Mouse (Mus musculus) right cerebral cortex, adult 18-20 months (tissue): ENCODE measurements at regions not wholly inside any gene's neighbourhood (a gene's known extent, or its start where the extent isn't known, plus 50 kb on each side); places are given as distances from the start of the nearest gene placed in this dataset.

Experiments
- DNase-seq: peaks from one replicate; pipeline ENCODE4 v3.0.0; 2022; ENCODE audit warnings: mixed read lengths

DNA sequence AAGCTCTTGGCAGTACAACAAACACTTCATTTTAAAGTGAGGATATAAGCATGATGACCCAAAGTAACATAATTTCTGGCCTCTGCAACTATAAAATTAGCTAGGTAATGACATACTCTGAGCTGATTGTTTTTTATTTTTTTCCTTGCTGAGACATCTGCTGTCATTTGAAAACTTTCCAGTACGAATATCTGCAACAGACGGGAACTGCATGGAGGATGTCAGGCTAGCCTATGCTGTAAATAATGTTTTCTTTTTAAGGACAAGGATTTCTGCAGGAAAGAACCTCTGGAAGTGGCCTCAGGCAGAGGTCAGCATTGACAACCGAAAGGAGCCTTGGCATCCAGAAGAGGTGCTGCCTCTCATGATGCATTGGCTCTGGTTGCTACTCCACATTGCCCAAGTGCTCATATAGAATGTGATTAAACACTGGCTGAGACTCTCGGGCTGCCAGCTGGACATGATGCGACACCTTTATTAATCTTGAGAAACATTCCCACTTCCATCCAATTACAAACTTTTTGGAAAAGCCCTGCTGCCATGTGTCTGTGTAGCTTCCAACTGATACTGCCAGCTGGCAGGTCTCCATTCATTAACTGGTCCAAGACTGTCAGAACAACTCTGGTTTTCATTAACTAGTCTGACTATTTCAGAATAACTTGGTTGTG is 837.9 kb downstream of the Ryr2 start:
- DNase-seq: peak; percentile 5

GRCm38 (mm10) chr13:11247541-11247940 is 859.2 kb downstream of the Ryr2 start:
- no peak for DNase-seq

GRCm38 (mm10) chr13:11216671-11217330 is 856.2 kb upstream of the Chrm3 start:
- no peak for DNase-seq

DNA sequence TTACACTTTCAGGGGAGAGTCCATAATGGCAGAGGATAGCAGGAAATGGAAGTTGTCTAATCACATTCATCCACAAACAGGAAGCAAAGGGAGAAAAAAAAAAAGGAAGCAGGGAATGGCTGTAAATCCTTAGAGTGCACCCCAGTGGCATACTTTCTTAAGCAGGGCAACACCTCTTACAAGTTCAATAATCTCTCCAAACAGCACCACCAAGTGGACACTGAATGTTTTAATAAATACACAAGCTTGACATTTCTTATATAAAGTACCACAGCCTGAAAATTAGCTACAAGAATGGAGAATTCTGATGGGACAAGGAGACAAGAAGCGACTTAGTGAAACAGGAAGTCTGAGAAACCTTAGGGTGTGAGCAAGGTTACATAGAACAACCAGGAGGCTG is 849.5 kb upstream of the Chrm3 start:
- DNase-seq: no peak

- DNase-seq: no peak
Observed at GRCm38 (mm10) chr13:11205216-11205786, 844.7 kb upstream of the Chrm3 start.

DNA sequence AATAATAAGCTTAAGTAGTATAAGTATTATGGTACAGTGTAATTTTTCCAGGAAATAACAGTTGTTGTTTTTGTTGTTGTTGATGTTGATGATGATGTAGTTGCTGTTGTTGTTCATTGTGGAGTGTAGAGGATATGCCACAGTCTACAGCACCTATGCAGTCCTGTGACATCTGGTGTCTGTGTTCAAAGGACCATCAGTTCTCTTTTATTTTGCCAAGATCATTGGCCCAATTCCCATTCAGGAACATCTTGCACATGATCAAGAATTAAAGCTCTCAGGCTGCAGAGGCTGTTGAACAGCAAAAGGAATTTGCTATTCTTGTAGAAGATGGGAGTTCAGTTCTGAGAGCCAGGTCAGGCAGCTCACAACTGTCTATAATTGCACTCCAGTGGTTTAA is 841.3 kb upstream of the Chrm3 start:
- DNase-seq: no peak

DNA sequence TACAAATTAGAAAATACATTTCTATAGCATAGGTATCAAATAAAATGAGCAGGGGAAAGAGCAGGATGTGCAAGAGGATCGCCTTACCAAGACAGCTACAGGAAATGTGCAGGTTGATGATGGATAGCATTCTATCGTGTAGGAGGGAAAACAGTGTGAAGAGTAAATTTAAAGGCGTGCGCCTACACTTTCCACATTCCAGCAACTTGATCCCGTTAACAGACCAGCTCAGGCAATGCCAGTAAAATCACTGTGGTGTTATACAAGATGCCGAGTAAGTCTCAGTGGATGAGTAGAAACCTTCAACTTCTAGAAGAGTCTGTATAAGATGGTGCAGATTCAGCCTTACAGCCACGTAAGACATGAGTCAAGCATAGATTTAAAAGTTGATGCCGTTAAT is 831.8 kb upstream of the Chrm3 start:
- no peak for DNase-seq

- DNase-seq: no peak
Observed at GRCm38 (mm10) chr13:11181191-11181590, 820.5 kb upstream of the Chrm3 start.

GRCm38 (mm10) chr13:11180356-11180755 is 819.7 kb upstream of the Chrm3 start:
- no peak for DNase-seq

- DNase-seq: no peak
Observed at GRCm38 (mm10) chr13:11178586-11178985, 817.9 kb upstream of the Chrm3 start.

- no peak for DNase-seq
Observed at GRCm38 (mm10) chr13:11177642-11178420, 817.2 kb upstream of the Chrm3 start.

GRCm38 (mm10) chr13:11167115-11167514 is 806.5 kb upstream of the Chrm3 start:
- no peak for DNase-seq

- no peak for DNase-seq
Observed at GRCm38 (mm10) chr13:11164130-11164529, 803.5 kb upstream of the Chrm3 start.

GRCm38 (mm10) chr13:11147268-11147667 is 786.6 kb upstream of the Chrm3 start:
- peak; percentile 2 for DNase-seq

- DNase-seq: no peak
Observed at GRCm38 (mm10) chr13:11107693-11108092, 747.0 kb upstream of the Chrm3 start.

DNA sequence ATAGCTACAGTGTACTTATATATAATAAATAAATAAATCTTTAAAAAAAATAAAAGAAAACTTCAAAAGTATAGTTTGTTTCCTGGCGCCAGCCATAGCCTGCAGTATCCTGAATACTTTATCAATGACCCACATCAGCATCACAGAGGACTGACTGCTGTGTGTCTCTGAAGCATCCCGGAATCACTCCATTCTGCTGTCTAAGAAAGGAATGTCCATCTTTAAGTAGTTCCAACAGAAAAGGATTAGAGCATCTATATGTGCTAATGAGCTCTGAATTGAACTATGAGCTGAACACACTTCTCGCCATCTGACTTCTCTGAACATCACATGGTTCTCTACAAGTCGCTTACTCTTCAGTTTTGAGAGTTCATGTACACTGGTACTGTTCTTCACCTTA is 745.8 kb upstream of the Chrm3 start:
- DNase-seq: no peak

DNA sequence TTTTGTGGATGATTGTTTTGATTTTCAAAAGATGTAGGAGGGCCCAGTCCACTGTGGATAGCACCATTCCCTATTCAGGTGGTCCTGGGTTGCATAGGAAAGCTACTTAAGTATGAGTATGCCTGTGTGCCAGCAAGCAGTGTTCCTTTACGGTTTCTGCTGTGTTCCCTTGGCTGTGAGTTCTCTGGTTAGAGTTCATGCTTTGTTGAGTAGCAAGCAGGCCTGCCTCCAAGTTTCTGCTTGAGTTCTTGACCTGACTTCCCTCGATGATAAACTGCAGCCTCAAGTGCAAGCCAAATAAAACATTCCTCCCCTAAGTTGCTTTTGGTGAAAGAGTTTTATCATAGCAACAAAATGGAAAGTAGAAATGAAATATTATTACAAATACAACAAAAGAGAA is 744.9 kb upstream of the Chrm3 start:
- no peak for DNase-seq

- no peak for DNase-seq
Observed at GRCm38 (mm10) chr13:11099586-11099950, 738.9 kb upstream of the Chrm3 start.

DNA sequence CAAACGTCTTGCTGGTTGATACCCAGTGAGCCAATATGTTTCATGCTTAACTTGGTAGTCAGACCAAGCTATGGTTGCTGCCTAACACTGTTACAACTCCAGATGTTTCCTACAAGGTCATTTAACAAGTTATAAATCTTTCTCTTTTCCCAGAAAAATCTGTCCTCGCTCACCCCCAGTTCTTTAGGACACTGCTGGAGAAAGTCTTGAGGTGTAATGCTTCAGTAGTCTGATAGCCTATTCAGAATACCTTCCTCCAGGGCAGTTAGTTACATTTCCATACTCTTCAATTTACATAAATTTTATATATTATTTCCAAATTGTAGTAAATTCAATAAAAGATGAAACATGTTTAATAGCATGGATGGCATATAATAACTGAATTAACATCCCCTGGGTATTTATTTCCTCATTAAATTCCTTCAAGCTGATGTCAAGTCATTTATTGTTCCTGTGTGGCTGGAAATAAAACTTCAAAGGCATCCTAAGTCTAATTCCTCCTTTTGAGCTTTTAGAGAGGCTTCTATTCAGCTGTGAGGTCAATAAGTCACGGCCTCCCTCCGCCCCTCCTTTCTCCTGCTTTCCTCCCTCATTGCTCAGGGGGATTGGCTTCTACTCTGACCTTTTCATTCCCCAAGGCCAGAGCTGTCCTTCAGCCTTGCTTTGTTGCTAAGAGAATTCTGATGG is 738.4 kb upstream of the Chrm3 start:
- DNase-seq: no peak

GRCm38 (mm10) chr13:11092911-11093310 is 732.3 kb upstream of the Chrm3 start:
- no peak for DNase-seq
